Mouse (Mus musculus): ENCODE measurements at regions not wholly inside any gene's neighbourhood (a gene's known extent, or its start where the extent isn't known, plus 50 kb on each side); places are given as distances from the start of the nearest gene placed in this dataset.
A peak's percentile ranks its signal among the peaks of the same experiment; 100 is the strongest.

DNA sequence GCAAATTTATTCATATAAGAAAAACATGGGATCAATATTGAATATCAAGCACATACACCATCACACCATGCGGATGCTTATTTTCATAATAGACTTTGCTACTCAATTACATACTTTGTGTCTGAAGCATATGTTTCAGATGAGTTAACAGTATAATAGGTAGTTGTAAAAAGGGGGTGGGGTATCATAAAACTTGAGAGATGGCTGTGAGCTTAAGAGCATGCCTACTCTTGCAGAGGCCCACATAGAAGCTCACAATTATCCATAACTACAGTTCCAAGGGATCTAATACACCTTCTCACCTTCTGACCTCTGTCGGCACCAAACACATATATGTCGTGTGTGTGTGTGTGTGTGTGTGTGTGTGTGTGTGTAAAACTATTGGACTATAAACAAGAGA, 597.7 kb upstream of the Intu start:
- no peak for DNase-seq

DNA sequence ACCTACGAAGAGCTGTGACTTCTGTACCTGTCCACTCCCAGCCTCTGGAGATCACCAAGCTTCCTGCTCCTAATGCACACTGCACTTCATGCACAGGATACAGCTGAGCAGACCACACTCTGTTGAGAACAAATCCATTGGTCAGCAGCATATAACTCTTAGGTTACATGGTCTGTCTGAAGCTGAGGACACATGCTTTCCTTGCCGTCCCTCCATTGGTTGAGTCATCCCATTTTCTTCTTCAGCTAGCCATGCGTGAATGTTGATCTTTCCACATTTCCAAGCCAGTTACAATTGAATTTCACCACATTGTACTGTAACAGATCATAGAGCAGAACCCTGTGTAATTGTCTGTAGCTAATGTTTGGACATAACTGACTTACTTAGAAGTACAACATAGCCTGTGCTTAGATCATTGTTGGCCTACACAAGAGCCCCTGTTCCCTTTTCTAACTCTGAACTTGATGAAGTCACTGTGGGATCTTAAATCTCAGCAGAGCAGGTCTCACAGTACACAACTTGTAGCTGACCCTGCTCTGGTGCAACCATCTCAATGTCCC, 593.3 kb upstream of the Intu start:
- no peak for DNase-seq

DNA sequence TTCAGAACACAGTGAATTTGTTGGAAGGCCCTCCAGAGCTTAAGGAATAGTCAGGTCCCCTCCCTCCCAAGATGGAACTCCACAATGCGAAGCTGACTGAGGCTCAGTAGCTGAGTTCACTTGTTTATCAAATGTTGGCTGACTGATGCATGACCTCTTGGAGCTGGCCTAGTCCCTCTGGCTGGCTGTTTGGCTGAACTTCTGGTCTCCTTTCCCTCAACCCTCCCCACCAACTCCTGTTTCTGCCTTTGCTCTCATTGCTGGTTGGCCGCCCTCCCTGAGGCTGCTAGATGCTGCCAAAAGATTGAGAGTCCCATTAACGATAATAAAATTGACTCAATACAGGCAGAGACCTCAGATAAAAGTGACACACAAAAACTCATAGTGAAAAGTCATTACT, 586.5 kb upstream of the Intu start:
- peak; percentile 46 for DNase-seq

DNA sequence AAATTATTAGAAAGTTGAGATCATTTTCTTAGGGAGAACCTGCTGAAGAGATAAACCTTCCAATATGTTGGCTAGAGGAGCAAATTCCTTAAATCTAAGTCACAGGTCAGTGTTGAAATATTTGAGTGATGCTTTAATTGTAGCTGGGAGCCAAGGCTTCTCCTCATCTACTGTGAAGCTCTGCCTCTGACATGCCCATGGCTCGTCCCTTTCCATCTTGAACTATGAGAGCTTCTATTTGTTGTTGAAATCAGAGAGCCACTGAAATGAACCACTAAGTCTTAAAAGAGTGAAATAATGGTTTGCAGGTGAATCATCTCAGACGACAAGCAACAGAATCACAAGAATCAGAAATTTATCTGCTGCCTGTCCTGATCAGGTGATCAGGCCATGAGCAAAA, 579.0 kb upstream of the Intu start:
- DNase-seq: no peak

DNA sequence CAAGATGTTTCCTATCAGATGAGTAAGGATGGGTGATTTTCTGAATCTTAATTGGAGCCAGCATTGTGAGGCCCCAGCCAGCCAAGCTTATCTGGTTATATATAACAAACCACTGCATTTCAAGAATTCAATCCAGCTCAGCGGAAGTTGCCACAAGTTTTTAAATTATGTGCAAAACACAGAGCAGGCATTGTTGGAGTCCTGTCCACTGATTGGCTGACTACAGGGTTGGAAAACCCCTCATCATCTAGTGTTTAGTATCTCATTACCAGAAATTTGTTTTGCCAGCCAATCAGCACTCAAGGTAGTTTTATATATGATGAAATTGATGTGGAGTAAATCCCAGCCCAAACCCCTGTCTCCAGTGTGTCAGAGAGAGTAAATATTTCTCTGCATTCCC, 578.5 kb upstream of the Intu start:
- DNase-seq: no peak

DNA sequence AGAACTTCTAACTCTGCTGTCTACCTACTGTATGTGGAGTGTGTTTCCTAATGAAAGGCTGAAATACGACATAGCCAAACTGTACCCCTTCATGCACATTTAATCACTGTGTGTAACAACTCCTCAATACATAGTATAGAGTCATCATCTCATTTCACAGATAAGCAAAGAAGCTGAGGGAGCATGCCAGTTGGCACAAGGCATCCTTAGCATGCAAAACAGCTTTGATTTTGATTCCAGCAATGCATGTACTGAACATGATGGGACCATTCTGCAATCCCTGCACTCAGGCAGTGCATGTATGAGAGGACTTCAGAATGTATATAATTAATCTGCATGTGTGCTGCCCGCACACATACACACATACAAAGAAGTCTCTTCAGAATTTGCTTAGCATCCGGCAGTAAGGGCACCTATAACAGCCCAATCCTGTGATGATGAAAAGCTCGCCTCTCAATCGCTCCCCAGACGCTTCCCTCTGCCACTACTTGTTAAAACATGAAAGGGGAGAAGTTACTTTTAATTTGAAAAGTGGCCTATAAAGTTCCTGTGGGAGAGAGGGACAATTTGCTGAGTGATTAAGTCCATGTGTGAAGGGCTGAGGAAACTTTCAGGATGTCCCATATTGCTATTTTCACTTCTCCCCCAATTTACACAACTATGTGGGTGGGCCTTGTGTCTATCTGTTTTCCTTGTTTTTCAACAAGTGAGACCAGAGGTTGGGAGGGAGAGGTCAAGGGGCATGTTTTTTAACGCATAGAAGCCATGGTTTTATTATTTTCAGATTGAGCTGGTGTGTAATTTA, 569.0 kb upstream of the Intu start:
- DNase-seq: no peak

DNA sequence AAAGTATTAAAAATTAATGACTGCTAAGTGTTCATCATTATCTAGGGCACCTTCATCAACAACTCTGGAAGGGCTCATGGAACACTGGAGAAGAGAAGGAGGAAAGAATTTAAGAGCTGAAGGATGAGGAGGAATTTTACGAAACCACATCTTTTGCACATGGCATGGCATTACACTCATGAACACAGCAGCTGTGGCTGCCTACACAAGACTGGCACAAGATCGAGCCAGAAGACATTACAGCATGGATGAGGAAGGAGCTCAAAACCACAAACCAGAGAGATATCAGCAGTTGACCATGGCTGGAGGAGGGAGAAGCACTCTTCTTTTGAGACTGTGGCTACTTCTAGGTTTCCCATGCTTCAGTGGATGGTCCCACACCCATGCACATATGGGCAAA, 565.7 kb upstream of the Intu start:
- DNase-seq: no peak

DNA sequence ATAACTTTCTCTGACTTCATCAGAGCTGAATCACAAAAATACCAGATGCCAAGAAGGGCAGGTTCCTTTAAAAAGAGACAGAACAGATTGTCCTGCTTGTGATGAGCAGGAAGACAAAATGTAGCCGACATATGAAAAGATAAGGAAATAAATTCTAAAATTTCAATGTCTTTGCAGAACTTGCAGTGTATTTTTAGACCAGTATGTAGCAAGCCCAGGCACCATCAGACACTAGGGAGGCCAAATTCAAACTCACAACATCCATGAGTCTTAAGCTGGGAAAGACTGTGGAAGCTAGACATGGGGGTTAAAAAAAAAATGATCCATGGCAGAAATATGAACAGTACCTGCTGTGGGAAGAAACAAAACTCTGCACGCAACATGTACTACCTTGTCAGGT, 564.7 kb upstream of the Intu start:
- DNase-seq: no peak

DNA sequence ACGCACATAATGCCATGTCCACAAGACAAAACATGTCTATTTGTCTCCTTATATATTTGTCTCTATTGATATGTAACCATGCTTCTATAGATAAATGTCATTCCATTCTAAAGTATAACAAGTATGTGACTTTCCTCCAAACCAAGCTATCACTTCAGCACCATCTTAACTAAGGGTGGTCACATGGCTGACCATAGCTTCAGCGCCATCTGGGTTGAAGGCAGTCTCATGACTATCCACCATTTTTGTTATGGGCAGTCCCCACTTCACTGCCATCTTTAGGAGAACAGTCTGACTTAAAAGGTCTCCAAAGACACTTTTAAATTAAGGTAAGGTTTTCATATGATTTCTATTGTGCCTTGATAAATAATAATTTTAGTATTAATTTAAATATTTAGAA, 554.1 kb upstream of the Intu start:
- DNase-seq: no peak

DNA sequence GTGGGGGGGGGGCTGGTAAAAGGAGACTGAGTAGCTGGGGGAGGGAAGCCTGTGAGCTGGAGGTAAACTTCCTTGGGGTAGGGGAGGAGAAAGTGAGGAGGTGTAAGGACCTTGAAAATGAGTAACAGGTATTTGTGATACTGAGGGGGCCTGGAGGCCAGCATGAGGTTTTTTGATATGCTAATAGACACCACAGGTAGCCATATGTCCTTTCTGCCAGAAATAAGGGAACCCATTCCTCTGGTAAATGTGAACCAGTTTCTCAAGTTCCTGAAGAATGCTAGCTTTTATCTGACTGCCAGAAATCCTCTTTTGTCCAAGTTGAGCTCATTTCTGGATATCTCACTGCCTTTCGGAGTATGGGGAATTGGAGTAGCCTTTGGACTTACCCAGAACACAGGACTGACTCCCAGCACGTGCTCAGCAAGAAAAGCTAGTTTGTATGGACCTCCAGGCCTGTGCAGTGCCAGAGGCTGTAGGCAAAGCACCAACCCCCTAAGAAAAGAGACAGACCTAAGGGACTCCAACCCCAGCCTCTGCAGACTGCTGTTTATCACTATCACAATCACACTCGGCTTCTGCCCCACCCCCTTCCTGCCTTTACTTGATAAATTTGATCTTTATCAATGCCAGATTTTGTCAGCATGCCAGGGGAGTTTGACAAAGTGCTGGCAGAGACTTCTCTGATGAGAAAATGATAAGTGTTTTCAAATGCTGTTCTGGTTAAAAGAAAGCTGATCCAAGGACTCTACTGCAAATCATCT, 552.0 kb upstream of the Intu start:
- DNase-seq: peak; percentile 60

DNA sequence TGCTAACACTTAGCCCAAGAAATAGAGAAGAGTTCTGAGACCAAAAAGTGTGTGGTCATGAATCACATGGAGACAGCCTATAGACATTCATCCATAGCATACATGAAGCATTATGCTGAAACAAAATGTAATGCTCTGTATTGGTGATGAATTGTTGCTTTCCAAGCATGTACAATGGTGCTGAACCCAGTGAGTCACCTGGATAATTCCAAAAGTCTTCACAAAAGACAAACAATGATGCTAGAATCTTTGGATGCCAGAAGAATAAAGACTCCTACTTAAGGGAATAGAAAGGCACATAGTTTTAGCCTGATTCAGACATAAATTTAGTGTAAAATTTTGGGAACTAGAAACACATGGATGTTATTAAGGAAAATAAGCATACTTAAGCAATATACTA, 548.4 kb upstream of the Intu start:
- DNase-seq: no peak

DNA sequence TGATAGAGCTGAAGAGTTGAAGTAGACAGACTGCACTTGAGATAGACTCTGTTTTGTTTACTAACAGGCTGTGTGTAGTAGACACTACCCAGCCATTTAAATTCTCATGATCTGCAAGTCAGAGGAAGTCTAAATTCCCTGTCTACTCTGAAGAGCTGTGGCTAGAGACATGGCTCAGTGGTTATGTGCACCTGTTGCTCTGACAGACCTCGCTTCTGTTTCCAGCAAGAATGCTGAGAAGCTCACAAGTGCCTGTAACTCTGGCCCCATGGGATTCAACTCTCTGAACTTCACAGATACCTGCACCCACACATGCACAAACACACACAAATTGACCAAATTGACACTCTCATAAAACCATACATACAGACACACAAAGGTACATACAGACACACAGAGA, 543.4 kb upstream of the Intu start:
- no peak for DNase-seq

DNA sequence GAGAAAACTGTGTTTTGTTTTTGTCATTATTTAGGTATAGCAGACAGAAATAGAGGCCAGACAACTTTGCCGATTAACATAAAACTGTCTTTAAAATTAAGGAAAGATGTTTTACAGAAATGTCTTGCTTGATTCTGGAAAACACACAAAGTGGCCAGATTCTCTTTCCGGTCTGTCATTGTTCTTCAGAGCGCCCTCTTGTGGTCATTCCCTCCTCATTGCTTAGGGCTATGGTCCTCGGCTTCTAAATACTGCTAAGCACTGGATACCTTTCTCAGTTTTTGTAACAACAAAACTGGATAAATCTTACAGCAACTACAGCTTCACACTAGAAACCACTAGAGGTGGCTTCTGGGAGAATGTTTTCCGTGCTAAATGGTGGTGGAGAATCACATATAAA, 532.5 kb upstream of the Intu start:
- peak; percentile 43 for DNase-seq

DNA sequence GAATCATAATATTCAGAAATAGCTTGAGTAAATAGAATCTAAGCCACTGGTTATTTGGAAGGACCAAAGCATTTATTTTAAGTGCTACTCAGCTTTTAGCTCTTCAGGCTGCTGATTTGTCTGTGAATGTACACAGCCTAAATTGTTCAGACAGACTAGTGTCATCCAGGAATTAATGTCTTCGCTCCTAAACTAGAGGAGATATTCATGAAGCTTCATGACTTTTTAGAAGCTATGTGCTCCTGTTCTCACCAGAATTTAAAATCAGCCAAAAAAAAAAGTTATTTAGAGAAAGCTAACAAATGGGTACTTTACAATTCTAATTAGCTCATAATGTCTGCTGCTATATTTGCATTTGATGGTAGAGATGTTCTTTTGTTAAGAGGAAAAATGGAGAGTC, 531.2 kb upstream of the Intu start:
- DNase-seq: no peak

DNA sequence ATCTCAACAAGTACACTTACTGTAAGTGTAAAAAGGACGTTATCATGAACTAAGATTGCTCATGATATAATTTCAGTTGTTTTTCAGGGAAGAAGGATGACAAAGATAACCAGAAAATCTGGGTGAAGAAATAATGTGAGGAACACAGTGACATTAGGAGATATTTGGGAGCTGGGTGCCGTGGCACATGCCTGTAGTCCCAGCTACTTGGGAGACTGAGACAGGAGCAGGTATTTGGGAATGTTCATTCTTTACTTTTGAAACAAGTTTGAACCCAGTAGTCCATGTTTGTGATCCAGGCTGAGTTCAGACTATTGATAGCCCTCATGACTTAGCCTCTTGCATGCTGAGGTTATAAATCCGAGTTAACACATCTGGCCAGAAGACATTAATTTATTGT, 528.2 kb upstream of the Intu start:
- DNase-seq: no peak

DNA sequence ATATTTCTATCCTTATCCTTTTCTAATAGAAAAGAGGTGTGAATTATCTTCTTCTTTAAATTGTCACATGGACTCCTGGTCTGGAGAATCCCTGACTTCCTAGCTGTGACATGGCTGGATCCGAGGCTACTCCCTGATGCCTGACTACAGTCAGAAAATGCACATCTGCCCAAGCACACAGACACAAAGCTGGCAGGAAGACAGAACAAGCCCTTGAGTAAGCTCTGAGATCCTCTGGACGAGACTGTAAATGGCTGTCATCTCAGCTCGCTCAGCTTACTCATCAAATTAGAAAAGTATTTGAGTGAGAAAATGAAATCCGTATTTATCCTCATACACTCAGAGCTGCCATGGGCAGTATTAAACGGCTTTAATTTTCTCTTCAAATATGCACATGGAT, 521.0 kb upstream of the Intu start:
- no peak for DNase-seq

DNA sequence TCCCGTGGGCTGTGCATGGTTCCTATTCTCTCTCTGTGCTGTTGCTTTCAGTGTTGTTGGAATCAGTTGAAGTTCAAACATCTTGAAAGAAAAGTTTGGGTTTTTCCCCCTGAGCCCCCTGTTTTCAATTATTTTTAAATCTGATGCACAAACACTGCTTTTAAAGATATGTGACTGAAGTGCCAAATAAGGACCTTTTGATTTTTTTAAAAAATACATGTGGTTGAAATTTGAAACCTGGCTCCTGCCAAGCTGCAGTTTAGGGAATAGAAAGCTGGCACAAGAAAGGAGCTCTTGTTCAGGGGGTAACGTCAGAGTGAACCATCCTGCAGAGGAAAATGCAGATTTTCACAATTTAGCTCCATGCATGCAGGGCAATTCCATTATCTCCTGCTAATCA, 509.4 kb upstream of the Intu start:
- DNase-seq: no peak

DNA sequence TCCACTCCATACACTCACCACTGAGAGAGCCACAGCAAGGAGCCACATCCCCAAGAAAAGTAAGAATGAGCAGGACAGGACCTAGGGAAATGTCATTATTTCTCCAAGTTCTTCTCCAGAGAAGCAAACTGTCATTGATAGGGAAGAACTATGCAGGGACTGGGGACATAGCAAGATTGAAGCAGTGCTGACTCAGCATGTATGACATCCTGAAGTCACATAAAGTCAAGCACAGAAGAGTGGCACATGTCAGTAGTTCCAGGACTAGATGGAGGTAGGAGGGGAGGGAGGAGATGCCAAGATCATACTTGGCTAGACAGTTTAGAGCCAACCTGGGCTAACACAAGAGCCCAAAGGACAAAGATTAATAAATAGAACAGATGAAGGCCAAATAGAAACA, 503.4 kb upstream of the Intu start:
- no peak for DNase-seq

DNA sequence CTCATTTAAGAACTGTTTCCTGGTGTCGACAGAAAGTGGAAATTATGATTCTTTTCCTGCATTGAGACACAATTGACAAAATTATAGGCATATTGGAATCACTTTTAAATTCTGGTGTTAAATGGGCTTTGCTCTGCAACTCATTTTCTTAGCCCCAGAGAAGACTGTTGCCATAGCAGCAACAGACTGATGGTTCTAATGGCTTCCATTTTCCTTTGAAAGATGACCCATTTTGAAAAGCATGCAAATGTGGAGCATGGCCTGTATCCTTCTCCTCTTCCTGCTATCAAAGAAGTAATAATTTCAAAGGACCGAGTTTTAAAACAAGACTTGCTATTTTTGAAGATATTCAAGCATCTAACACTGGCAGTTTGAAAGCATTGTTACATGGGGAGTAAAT, 494.9 kb upstream of the Intu start:
- no peak for DNase-seq

DNA sequence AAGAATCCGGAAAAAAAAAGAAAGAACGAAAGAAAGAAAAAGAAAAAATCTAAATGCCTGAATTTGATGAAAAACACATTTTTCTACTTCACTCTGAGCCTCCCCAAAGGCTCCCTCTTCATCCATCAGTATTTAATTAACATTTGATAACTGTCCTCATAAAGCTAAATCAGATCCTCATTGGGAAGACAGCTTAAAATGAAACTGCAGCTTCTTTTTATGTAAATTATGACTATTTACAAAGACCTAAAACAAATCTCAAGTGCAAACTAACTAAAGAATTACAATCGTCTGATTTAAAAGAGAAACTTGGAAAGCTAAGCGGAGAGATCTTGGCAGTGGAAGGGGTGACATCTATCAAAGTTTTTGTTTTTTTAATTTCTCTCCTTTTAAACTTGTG, 481.4 kb upstream of the Intu start:
- DNase-seq: no peak

DNA sequence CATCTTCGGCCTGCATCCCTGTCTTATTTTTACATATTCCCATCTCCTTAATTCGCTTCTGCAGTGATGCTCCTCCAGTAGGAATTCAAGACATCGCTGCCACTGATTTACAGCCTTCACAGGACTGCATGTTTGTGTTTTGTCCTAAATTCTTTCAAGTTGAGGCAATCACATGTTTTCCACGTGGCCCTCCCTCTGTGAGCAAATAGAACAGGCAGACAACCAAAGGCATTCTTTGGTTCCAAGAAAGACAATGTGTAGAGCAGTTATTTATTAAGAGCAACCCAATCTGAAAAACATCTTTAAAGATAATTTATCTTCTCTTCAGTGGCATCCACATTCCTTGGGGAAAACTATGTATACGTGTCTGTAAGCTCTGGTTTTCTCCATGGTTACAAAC, 472.8 kb upstream of the Intu start:
- DNase-seq: no peak

DNA sequence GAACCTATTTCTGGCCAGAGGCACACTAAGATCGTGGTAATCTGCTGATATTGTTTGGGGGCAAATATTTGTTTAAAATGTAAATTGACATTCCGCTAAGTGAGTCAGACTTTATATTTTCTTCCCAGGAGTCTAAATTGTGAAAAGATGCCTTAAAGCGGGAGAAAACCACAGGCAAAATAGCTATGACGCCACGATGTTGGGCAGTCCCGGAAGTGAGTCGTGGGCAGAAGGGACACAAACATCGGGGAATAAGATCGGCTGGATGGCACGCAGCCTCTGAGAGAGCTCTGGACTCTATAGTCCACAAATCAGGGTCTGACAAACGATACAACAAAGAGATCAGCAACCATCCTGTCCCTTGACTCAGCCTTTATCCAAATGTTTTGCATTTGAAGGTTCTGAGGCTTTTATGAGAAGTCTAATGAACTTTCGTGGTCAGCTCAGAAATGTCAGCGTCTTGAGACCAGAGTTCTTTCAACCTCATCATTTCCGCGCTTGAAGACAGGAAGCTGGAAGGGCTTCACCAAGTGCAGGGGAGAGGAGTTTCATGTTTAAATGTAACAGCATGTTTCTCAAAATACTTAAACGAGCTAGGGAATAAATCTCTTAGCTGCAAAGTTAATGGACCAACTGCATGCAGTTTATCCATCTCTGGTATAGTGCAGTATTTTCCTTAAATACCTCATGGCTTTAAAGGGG, 472.2 kb upstream of the Intu start:
- no peak for DNase-seq

DNA sequence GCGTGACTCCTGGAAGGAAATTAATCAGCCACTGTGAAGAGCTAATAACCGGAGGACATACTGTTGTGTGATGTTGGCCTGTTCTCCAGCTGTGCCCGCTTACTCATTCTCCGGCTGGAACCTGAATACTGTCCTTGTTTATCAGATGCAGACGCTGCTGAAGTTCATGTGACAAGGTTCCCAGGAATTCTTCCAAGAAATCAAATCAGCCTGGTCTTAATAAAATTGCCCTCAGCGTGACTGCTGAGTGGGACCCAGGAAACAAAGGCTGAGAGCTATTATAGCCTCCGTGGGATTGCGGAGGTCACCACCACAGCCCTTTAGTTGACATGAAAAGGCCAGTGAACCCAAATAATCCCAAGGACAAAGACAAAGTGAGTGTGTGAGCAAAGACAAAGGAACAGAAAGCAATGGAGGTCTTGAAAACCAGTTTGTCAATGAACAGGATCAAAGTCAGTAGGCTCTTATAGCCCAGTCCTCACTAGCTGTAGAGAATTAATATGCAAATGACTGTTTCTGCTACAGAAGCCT, 460.9 kb upstream of the Intu start:
- DNase-seq: no peak

Data from adrenal gland, adult 2 months (tissue).